Mouse (Mus musculus) lung, adult 2 months (tissue): ENCODE measurements at regions not wholly inside any gene's neighbourhood (a gene's known extent, or its start where the extent isn't known, plus 50 kb on each side); places are given as distances from the start of the nearest gene placed in this dataset.

ENCODE experiments used
- CTCF ChIP-seq: fragments of 200-500 bp; IDR thresholded peaks from 2 replicates; pipeline ENCODE4 v1.5.1; 2011; ENCODE audit warnings: mild to moderate bottlenecking, low read length, control low read depth; ENCODE audit not compliant: insufficient read depth
- POLR2A ChIP-seq: fragments of 200-500 bp; IDR thresholded peaks from 2 replicates; pipeline ENCODE4 v1.6.1; 2011; ENCODE audit warnings: low read depth, mild to moderate bottlenecking, control low read depth, low read length, borderline replicate concordance; ENCODE audit errors: extremely low read depth

- no peak for TF ChIP-seq POLR2A
- no peak for TF ChIP-seq CTCF
Observed at GRCm38 (mm10) chr5:97602176-97602575, 145.4 kb upstream of the Gk2 start.
